In the genomic region with DNA sequence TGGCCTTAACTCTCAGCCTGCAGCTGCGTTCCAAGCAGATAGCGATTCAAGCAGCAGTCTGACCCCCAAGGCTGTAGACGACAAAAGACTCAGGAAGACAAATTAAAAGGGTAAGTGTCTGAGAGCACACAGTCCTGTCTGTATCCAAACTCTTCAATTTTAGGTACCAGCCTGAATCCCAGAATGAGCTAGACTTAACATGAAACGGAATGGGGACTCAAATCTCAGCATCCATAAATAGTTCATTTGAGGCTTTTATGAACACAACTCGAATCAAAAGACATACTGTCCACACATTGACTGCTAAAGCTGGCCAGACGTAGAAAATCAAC, we compare ENCODE assay signal across 10 mouse cellular contexts. TPM values are rescaled to one million over a fixed set of nuclear protein-coding genes. Genes with fewer than 3 reads are reported as not detected.
DNase-seq lines count a peak whose midpoint lies in the region; ATAC-seq and TF ChIP-seq lines count a peak whose summit lies in the region.
"Had no signal": no experiment of that assay in that cellular context is flagged by ENCODE, and none has a peak within 500 bp of the region (broad histone marks: within the 10 kb centered on the region; RNA-seq: fewer than 3 reads in every experiment).

No protein-coding gene starts in this region.

- H3K4me1 ChIP-seq in kidney, adult 2 months (ENCODE audit: control insufficient read depth, insufficient read depth, low read length): peaks cover 7% of the 10 kb centered on the region
- no peaks in the 10 kb centered on the region for H3K4me1 ChIP-seq in cortical plate, adult 2 months (ENCODE audit: control insufficient read depth, insufficient read depth, low read length)
- peaks cover 27% of the 10 kb centered on the region for H3K4me1 ChIP-seq in hindbrain, embryonic 15.5 days (replicated peaks)
- peaks cover 12% of the 10 kb centered on the region; the same call in 1 of the 2 replicates for H3K4me1 ChIP-seq in midbrain, embryonic 14.5 days (ENCODE audit: control insufficient read depth, insufficient read depth, low read length)
- H3K4me1 ChIP-seq in cerebellum, adult 2 months (ENCODE audit: control insufficient read depth, insufficient read depth, low read length): no peaks in the 10 kb centered on the region; the same call in 1 of the 2 replicates

- ATAC-seq in hindbrain, embryonic 15.5 days (ENCODE audit: low FRiP score, low read depth): no peak
- no peak; the same call in 1 of the 2 replicates for ATAC-seq in midbrain, embryonic 14.5 days (ENCODE audit: low FRiP score, low TSS enrichment)

- H3K9ac ChIP-seq in hindbrain, embryonic 15.5 days: peak overlapping the region; percentile 3; the same call in 1 of the 2 replicates
- no peak overlapping the region; the same call in 1 of the 2 replicates for H3K9ac ChIP-seq in midbrain, embryonic 14.5 days (replicated peaks; ENCODE audit: low read length)

- no peak for DNase-seq in kidney, adult 2 months
- DNase-seq in kidney, adult 11 months: no peak
- no peak for DNase-seq in midbrain, embryonic 14.5 days
- DNase-seq in cerebellum, adult 8-10 months: no peak
- no peak for DNase-seq in cerebellum, adult 2 months
- DNase-seq in retina, postnatal 1 day: no peak
- DNase-seq: thymus, postnatal 14 days had no signal

- WGBS in kidney, adult 2 months: 38% methylated on average over 6 of the region's 6 CpGs
- WGBS in hindbrain, embryonic 15.5 days: 25% methylated on average over 6 of the region's 6 CpGs
- WGBS in midbrain, embryonic 14.5 days: 36% methylated on average over 6 of the region's 6 CpGs
- 66% methylated on average over 6 of the region's 6 CpGs for WGBS in cerebellum, adult 2 months

- no peaks in the 10 kb centered on the region for H3K27me3 ChIP-seq in kidney, adult 2 months (replicated peaks; ENCODE audit: control insufficient read depth, insufficient read depth, low read length)
- H3K27me3 ChIP-seq in hindbrain, embryonic 15.5 days: no peaks in the 10 kb centered on the region
- no peaks in the 10 kb centered on the region for H3K27me3 ChIP-seq in midbrain, embryonic 14.5 days (ENCODE audit: control insufficient read depth, insufficient read depth, low read length)
- H3K27me3 ChIP-seq in cerebellum, adult 2 months (ENCODE audit: control insufficient read depth, insufficient read depth, low read length): no peaks in the 10 kb centered on the region

- no peak for TF ChIP-seq POLR2A in kidney, adult 2 months (IDR thresholded peaks at IDR 0.05; ENCODE audit: low read depth, low read length)
- no peak for TF ChIP-seq POLR2A in cortical plate, adult 2 months (IDR thresholded peaks at IDR 0.05; ENCODE audit: extremely low read depth, insufficient read depth, low read length)
- TF ChIP-seq POLR2A in cerebellum, adult 2 months (IDR thresholded peaks at IDR 0.05; ENCODE audit: borderline replicate concordance, insufficient read depth, low read length): no peak

- H3K36me3 ChIP-seq in kidney, adult 2 months (ENCODE audit: control insufficient read depth, insufficient read depth, low read length): no peaks in the 10 kb centered on the region; the same call in 1 of the 2 replicates
- H3K36me3 ChIP-seq in hindbrain, embryonic 15.5 days: no peaks in the 10 kb centered on the region
- H3K36me3 ChIP-seq in midbrain, embryonic 14.5 days (ENCODE audit: control insufficient read depth, insufficient read depth, low read length): no peaks in the 10 kb centered on the region
- H3K36me3 ChIP-seq: G1E had no signal

- H3K4me2 ChIP-seq in hindbrain, embryonic 15.5 days: peak overlapping the region; percentile 31
- peak overlapping the region; percentile 36 for H3K4me2 ChIP-seq in midbrain, embryonic 14.5 days (ENCODE audit: low read length)

- H3K4me3 ChIP-seq in kidney, adult 2 months (ENCODE audit: insufficient read depth, low read depth, low read length): peak overlapping the region; percentile 79
- H3K4me3 ChIP-seq in cortical plate, adult 2 months (ENCODE audit: insufficient read depth, low read length): peak overlapping the region; percentile 12; the same call in 1 of the 2 replicates
- peak overlapping the region; percentile 27 for H3K4me3 ChIP-seq in hindbrain, embryonic 15.5 days
- H3K4me3 ChIP-seq in midbrain, embryonic 14.5 days (replicated peaks; ENCODE audit: low read depth, low read length): no peak overlapping the region
- no peak overlapping the region for H3K4me3 ChIP-seq in cerebellum, adult 2 months (replicated peaks; ENCODE audit: insufficient read depth, low read depth, low read length)

- no peak for TF ChIP-seq CTCF in kidney, adult 2 months (conservative IDR thresholded peaks at IDR 0.05; ENCODE audit: insufficient read depth, insufficient read length, low read depth, low read length)
- TF ChIP-seq CTCF in cortical plate, adult 2 months (IDR thresholded peaks at IDR 0.05; ENCODE audit: extremely low read depth, insufficient read depth, low read length): no peak
- TF ChIP-seq CTCF in cerebellum, adult 2 months (IDR thresholded peaks at IDR 0.05; ENCODE audit: borderline replicate concordance, insufficient read depth, low read depth, low read length): no peak

- no peaks in the 10 kb centered on the region for H3K9me3 ChIP-seq in hindbrain, embryonic 15.5 days
- H3K9me3 ChIP-seq in midbrain, embryonic 14.5 days (ENCODE audit: control insufficient read depth, low read length): no peaks in the 10 kb centered on the region
- H3K9me3 ChIP-seq: G1E had no signal

- H3K27ac ChIP-seq in kidney, adult 2 months (ENCODE audit: insufficient read depth, low read depth, low read length): peak overlapping the region; percentile 84
- peak overlapping the region; percentile 20; the same call in 1 of the 2 replicates for H3K27ac ChIP-seq in cortical plate, adult 2 months (ENCODE audit: insufficient read depth, low read length)
- H3K27ac ChIP-seq in hindbrain, embryonic 15.5 days (replicated peaks): peak overlapping the region; percentile 76
- H3K27ac ChIP-seq in midbrain, embryonic 14.5 days (replicated peaks; ENCODE audit: low read depth, low read length): peak overlapping the region; percentile 71
- no peak overlapping the region for H3K27ac ChIP-seq in cerebellum, adult 2 months (ENCODE audit: insufficient read depth, low read length)

RNA-seq across cellular contexts. Expression of gene Cers5, which starts 46.4 kb away (rescaled TPM):
- polyA plus RNA-seq in kidney, adult 2 months (2012; rRNA removed): 28.7 and 31.8 TPM in 2 replicates
- polyA plus RNA-seq in cortical plate, adult 2 months (2012; rRNA removed): 42.5 and 44.5 TPM in 2 replicates
- polyA plus RNA-seq in hindbrain, embryonic 15.5 days (2015; fragmentation: Nextera tagmentation; extraction: Ambion mirVana): 85.8 and 89.9 TPM in 2 replicates
- 70.9 and 74.5 TPM in 2 replicates for polyA plus RNA-seq in midbrain, embryonic 14.5 days (2014; fragmentation: Nextera tagmentation; extraction: Ambion mirVana)
- 40.2 and 45.5 TPM in 2 replicates for polyA plus RNA-seq in cerebellum, adult 2 months (2012; rRNA removed)

RNA-seq across cellular contexts. Expression of gene Lima1, which starts 56.2 kb away (rescaled TPM):
- polyA plus RNA-seq in kidney, adult 2 months (2012; rRNA removed): 29.9 and 32.7 TPM in 2 replicates
- polyA plus RNA-seq in cortical plate, adult 2 months (2012; rRNA removed): 12.1 and 12.4 TPM in 2 replicates
- 13.3 and 13.5 TPM in 2 replicates for polyA plus RNA-seq in hindbrain, embryonic 15.5 days (2015; fragmentation: Nextera tagmentation; extraction: Ambion mirVana)
- 8.5 and 15.3 TPM in 2 replicates for polyA plus RNA-seq in midbrain, embryonic 14.5 days (2014; fragmentation: Nextera tagmentation; extraction: Ambion mirVana)
- 12.3 and 13.5 TPM in 2 replicates for polyA plus RNA-seq in cerebellum, adult 2 months (2012; rRNA removed)

Comparison
In these comparisons a context has a peak if more than half of its experiments do, and no peak if none do; other contexts are left out.
1. H3K4me3 ChIP-seq: peak in kidney, adult 2 months (single experiment), cortical plate, adult 2 months (single experiment) and hindbrain, embryonic 15.5 days (single experiment); none in midbrain, embryonic 14.5 days (single experiment) and cerebellum, adult 2 months (single experiment).